13 mouse cellular contexts compared by ENCODE assay signal in genomic region chr1:133255776-133256175, GRCm38 (mm10). TPM values are rescaled to one million over a fixed set of nuclear protein-coding genes. Genes with fewer than 3 reads are reported as not detected.
A peak's percentile ranks its signal among the peaks of the same experiment; 100 is the strongest.
DNase-seq lines count a peak whose midpoint lies in the region; ATAC-seq lines count a peak whose summit lies in the region.
"Had no signal": no experiment of that assay in that cellular context is flagged by ENCODE, and none has a peak within 500 bp of the region (broad histone marks: within the 10 kb centered on the region; RNA-seq: fewer than 3 reads in every experiment).

No protein-coding gene starts in this region.

- H3K27ac ChIP-seq in forebrain, embryonic 12.5 days: peak overlapping the region; percentile 53; the same call in 1 of the 2 replicates
- H3K27ac ChIP-seq in forebrain, embryonic 14.5 days (ENCODE audit: low read depth, low read length): no peak overlapping the region
- 0 out of 2 replicates have a peak overlapping the region, but pooled peaks have one; percentile 3 for H3K27ac ChIP-seq in kidney, embryonic 14.5 days (ENCODE audit: low read depth, low read length)
- no peak overlapping the region for H3K27ac ChIP-seq in neural tube, embryonic 11.5 days (ENCODE audit: low read depth, low read length)
- H3K27ac ChIP-seq: macrophage; neural tube, embryonic 12.5 days had no signal

- H3K27me3 ChIP-seq in forebrain, embryonic 12.5 days: 0 out of 2 replicates have a peak, but pooled peaks cover 8% of the 10 kb centered on the region
- no peaks in the 10 kb centered on the region for H3K27me3 ChIP-seq in forebrain, embryonic 14.5 days (replicated peaks; ENCODE audit: control insufficient read depth, insufficient read depth, low read length)
- no peaks in the 10 kb centered on the region; the same call in 1 of the 2 replicates for H3K27me3 ChIP-seq in kidney, embryonic 14.5 days (ENCODE audit: control insufficient read depth, insufficient read depth, low read length)
- no peaks in the 10 kb centered on the region for H3K27me3 ChIP-seq in neural tube, embryonic 11.5 days (ENCODE audit: control insufficient read depth, insufficient read depth, low read length)
- H3K27me3 ChIP-seq: neural tube, embryonic 12.5 days had no signal

- H3K9me3 ChIP-seq in forebrain, embryonic 12.5 days: no peaks in the 10 kb centered on the region
- H3K9me3 ChIP-seq in forebrain, embryonic 14.5 days (replicated peaks; ENCODE audit: control insufficient read depth, low read length): no peaks in the 10 kb centered on the region
- no peaks in the 10 kb centered on the region for H3K9me3 ChIP-seq in kidney, embryonic 14.5 days (ENCODE audit: control insufficient read depth, low read length)
- no peaks in the 10 kb centered on the region for H3K9me3 ChIP-seq in neural tube, embryonic 11.5 days (ENCODE audit: control insufficient read depth, low read length)
- H3K9me3 ChIP-seq: G1E; neural tube, embryonic 12.5 days had no signal

- no peak overlapping the region for H3K9ac ChIP-seq in forebrain, embryonic 12.5 days
- H3K9ac ChIP-seq in forebrain, embryonic 14.5 days (ENCODE audit: low read length): no peak overlapping the region
- H3K9ac ChIP-seq in kidney, embryonic 14.5 days (ENCODE audit: low read depth, low read length): no peak overlapping the region
- H3K9ac ChIP-seq in neural tube, embryonic 11.5 days (ENCODE audit: low read length): peak overlapping the region; percentile 6; the same call in 1 of the 2 replicates
- H3K9ac ChIP-seq: neural tube, embryonic 12.5 days had no signal

- peaks cover 6% of the 10 kb centered on the region; the same call in 1 of the 2 replicates for H3K36me3 ChIP-seq in forebrain, embryonic 12.5 days (replicated peaks)
- peaks cover 8% of the 10 kb centered on the region; the same call in 1 of the 2 replicates for H3K36me3 ChIP-seq in forebrain, embryonic 14.5 days (ENCODE audit: control insufficient read depth, insufficient read depth, low read length)
- 0 out of 2 replicates have a peak, but pooled peaks cover 3% of the 10 kb centered on the region for H3K36me3 ChIP-seq in kidney, embryonic 14.5 days (ENCODE audit: control insufficient read depth, insufficient read depth, low read length)
- H3K36me3 ChIP-seq in neural tube, embryonic 11.5 days (ENCODE audit: control insufficient read depth, insufficient read depth, low read length): no peaks in the 10 kb centered on the region
- H3K36me3 ChIP-seq: G1E had no signal

- peaks cover 62% of the 10 kb centered on the region for H3K4me1 ChIP-seq in forebrain, embryonic 12.5 days
- H3K4me1 ChIP-seq in forebrain, embryonic 14.5 days (ENCODE audit: control insufficient read depth, insufficient read depth, low read length): peaks cover 17% of the 10 kb centered on the region
- H3K4me1 ChIP-seq in kidney, embryonic 14.5 days (ENCODE audit: control insufficient read depth, insufficient read depth, low read length): peaks cover 49% of the 10 kb centered on the region
- H3K4me1 ChIP-seq in neural tube, embryonic 11.5 days (ENCODE audit: control insufficient read depth, insufficient read depth, low read length): peaks cover 15% of the 10 kb centered on the region

- no peak for ATAC-seq in forebrain, embryonic 12.5 days (ENCODE audit: low FRiP score)
- ATAC-seq in forebrain, embryonic 14.5 days: no peak
- ATAC-seq in kidney, embryonic 14.5 days (ENCODE audit: low FRiP score, low TSS enrichment): no peak
- no peak for ATAC-seq in neural tube, embryonic 11.5 days (ENCODE audit: insufficient read depth, low FRiP score, low TSS enrichment)
- ATAC-seq: activated CD4-positive, CD25-positive, alpha-beta regulatory T cell, adult 4 months had no signal

- no peak overlapping the region for H3K4me2 ChIP-seq in forebrain, embryonic 12.5 days
- no peak overlapping the region for H3K4me2 ChIP-seq in forebrain, embryonic 14.5 days (ENCODE audit: low read length)
- no peak overlapping the region for H3K4me2 ChIP-seq in kidney, embryonic 14.5 days (replicated peaks; ENCODE audit: low read depth, low read length)
- H3K4me2 ChIP-seq in neural tube, embryonic 11.5 days (ENCODE audit: low read depth): no peak overlapping the region
- H3K4me2 ChIP-seq: neural tube, embryonic 12.5 days had no signal

- no peak for DNase-seq in forebrain, embryonic 14.5 days (ENCODE audit: low spot score)
- DNase-seq in kidney, postnatal 14 days: no peak
- DNase-seq in neural tube, embryonic 11.5 days (ENCODE audit: low spot score): peak; percentile 8
- no peak for DNase-seq in neural tube, embryonic 10.5 days (ENCODE audit: extremely low spot score, low spot score)
- DNase-seq in urinary bladder, postnatal 14 days (ENCODE audit: low spot score): no peak
- no peak for DNase-seq in right cerebral cortex, adult 18-20 months
- DNase-seq: thymus, postnatal 36 days had no signal

- 68% methylated on average over 5 of the region's 5 CpGs for WGBS in forebrain, embryonic 12.5 days
- 70% methylated on average over 5 of the region's 5 CpGs for WGBS in forebrain, embryonic 14.5 days
- 45% methylated on average over 5 of the region's 5 CpGs for WGBS in kidney, embryonic 14.5 days
- WGBS in neural tube, embryonic 11.5 days: 54% methylated on average over 5 of the region's 5 CpGs

- H3K4me3 ChIP-seq in forebrain, embryonic 12.5 days (replicated peaks): no peak overlapping the region
- H3K4me3 ChIP-seq in forebrain, embryonic 14.5 days (ENCODE audit: low read depth, low read length): no peak overlapping the region
- no peak overlapping the region for H3K4me3 ChIP-seq in kidney, embryonic 14.5 days (ENCODE audit: low read length)
- H3K4me3 ChIP-seq in neural tube, embryonic 11.5 days (ENCODE audit: low read depth, low read length): no peak overlapping the region
- H3K4me3 ChIP-seq: neural tube, embryonic 12.5 days had no signal

RNA-seq across cellular contexts. Expression of gene Golt1a, which starts 53.8 kb away (rescaled TPM):
- not detected in 2 replicates for polyA plus RNA-seq in forebrain, embryonic 12.5 days (2016; fragmentation: Nextera tagmentation; extraction: Ambion mirVana)
- not detected in 2 replicates for polyA plus RNA-seq in forebrain, embryonic 14.5 days (2014; fragmentation: Nextera tagmentation; extraction: Ambion mirVana)
- polyA plus RNA-seq in kidney, embryonic 14.5 days (2014; fragmentation: Nextera tagmentation; extraction: Ambion mirVana): 2.6 and 6.1 TPM in 2 replicates
- not detected in 2 replicates for polyA plus RNA-seq in neural tube, embryonic 11.5 days (2014; fragmentation: Nextera tagmentation; extraction: Ambion mirVana)
- polyA plus RNA-seq: activated CD4-positive, CD25-positive, alpha-beta regulatory T cell, adult 4 months; G1E; macrophage; neural tube, embryonic 12.5 days had no signal

Comparison
In these comparisons a context has a peak if more than half of its experiments do, and no peak if none do; other contexts are left out.
1. H3K27ac ChIP-seq: peak in forebrain, embryonic 12.5 days (single experiment) and kidney, embryonic 14.5 days (single experiment); none in forebrain, embryonic 14.5 days (single experiment) and neural tube, embryonic 11.5 days (single experiment).